Mouse (Mus musculus): ENCODE results near the gene Gas2l1. TPM values are rescaled to one million over a fixed set of nuclear protein-coding genes. Genes with fewer than 3 reads are reported as not detected.
A peak's percentile ranks its signal among the peaks of the same experiment; 100 is the strongest.

Gene Gas2l1
- polyA plus RNA-seq, 1 experiment, result 28.4 TPM

GRCm38 (mm10) chr11:5062860-5063505 is 2.1 kb downstream of the Gas2l1 start:
- no peak overlapping the region for H3K27ac ChIP-seq (ENCODE audit: insufficient read depth, low read length)
- H3K4me3 ChIP-seq (ENCODE audit: low read depth, low read length), result no peak overlapping the region
- TF ChIP-seq POLR2A (IDR thresholded peaks at IDR 0.05; ENCODE audit: insufficient read depth, low read length), result no peak
- no peak for TF ChIP-seq CTCF (IDR thresholded peaks at IDR 0.05; ENCODE audit: low read depth, low read length)
- no peak for TF ChIP-seq EP300 (IDR thresholded peaks at IDR 0.05; ENCODE audit: insufficient read depth, low read depth, low read length)
- H3K36me3 ChIP-seq (ENCODE audit: control insufficient read depth, insufficient read depth, low read length, poor library complexity, severe bottlenecking), result no peaks in the 10 kb centered on the region
- H3K9me3 ChIP-seq (replicated peaks; ENCODE audit: control insufficient read depth, insufficient read depth, low read length, poor library complexity, severe bottlenecking), result no peaks in the 10 kb centered on the region
- peaks cover 4% of the 10 kb centered on the region for H3K4me1 ChIP-seq (ENCODE audit: control insufficient read depth, insufficient read depth, low read length)
- 0 out of 2 replicates have a peak, but pooled peaks cover 3% of the 10 kb centered on the region for H3K27me3 ChIP-seq (ENCODE audit: control insufficient read depth, insufficient read depth, low read length, poor library complexity, severe bottlenecking)
- no peak overlapping the region for H3K9ac ChIP-seq (ENCODE audit: low read depth, poor library complexity, severe bottlenecking)

GRCm38 (mm10) chr11:5062326-5062725 is 2.8 kb downstream of the Gas2l1 start:
- H3K4me3 ChIP-seq (ENCODE audit: low read depth, low read length), result peak overlapping the region; percentile 1; the same call in 1 of the 2 replicates
- H3K36me3 ChIP-seq (ENCODE audit: control insufficient read depth, insufficient read depth, low read length, poor library complexity, severe bottlenecking), result no peaks in the 10 kb centered on the region
- 0 out of 2 replicates have a peak, but pooled peaks cover 3% of the 10 kb centered on the region for H3K27me3 ChIP-seq (ENCODE audit: control insufficient read depth, insufficient read depth, low read length, poor library complexity, severe bottlenecking)
- TF ChIP-seq CTCF (IDR thresholded peaks at IDR 0.05; ENCODE audit: low read depth, low read length) (no peak), EP300 (IDR thresholded peaks at IDR 0.05; ENCODE audit: insufficient read depth, low read depth, low read length) (no peak), POLR2A (IDR thresholded peaks at IDR 0.05; ENCODE audit: insufficient read depth, low read length) (no peak)
- no peaks in the 10 kb centered on the region for H3K9me3 ChIP-seq (replicated peaks; ENCODE audit: control insufficient read depth, insufficient read depth, low read length, poor library complexity, severe bottlenecking)
- no peak overlapping the region for H3K27ac ChIP-seq (ENCODE audit: insufficient read depth, low read length)
- no peak overlapping the region for H3K9ac ChIP-seq (ENCODE audit: low read depth, poor library complexity, severe bottlenecking)
- H3K4me1 ChIP-seq (ENCODE audit: control insufficient read depth, insufficient read depth, low read length), result peaks cover 4% of the 10 kb centered on the region

GRCm38 (mm10) chr11:5061413-5062139 is 3.6 kb downstream of the Gas2l1 start:
- Histone ChIP-seq H3K27ac (ENCODE audit: insufficient read depth, low read length) (no peak overlapping the region), H3K4me3 (ENCODE audit: low read depth, low read length) (peak overlapping the region; percentile 18), H3K4me1 (ENCODE audit: control insufficient read depth, insufficient read depth, low read length) (peaks cover 4% of the 10 kb centered on the region), H3K9me3 (replicated peaks; ENCODE audit: control insufficient read depth, insufficient read depth, low read length, poor library complexity, severe bottlenecking) (no peaks in the 10 kb centered on the region), H3K27me3 (ENCODE audit: control insufficient read depth, insufficient read depth, low read length, poor library complexity, severe bottlenecking) (0 out of 2 replicates have a peak, but pooled peaks cover 3% of the 10 kb centered on the region), H3K36me3 (ENCODE audit: control insufficient read depth, insufficient read depth, low read length, poor library complexity, severe bottlenecking) (no peaks in the 10 kb centered on the region), H3K9ac (ENCODE audit: low read depth, poor library complexity, severe bottlenecking) (peak overlapping the region; percentile 59)
- no peak for TF ChIP-seq POLR2A (IDR thresholded peaks at IDR 0.05; ENCODE audit: insufficient read depth, low read length)
- 0 out of 2 replicates have a peak, but pooled peaks have one; percentile 4 for TF ChIP-seq EP300 (IDR thresholded peaks at IDR 0.05; ENCODE audit: insufficient read depth, low read depth, low read length)

GRCm38 (mm10) chr11:5060756-5061412 is 4.2 kb downstream of the Gas2l1 start:
- H3K4me3 ChIP-seq (ENCODE audit: low read depth, low read length), result 0 out of 2 replicates have a peak overlapping the region, but pooled peaks have one; percentile 3
- TF ChIP-seq CTCF (IDR thresholded peaks at IDR 0.05; ENCODE audit: low read depth, low read length) (no peak), POLR2A (IDR thresholded peaks at IDR 0.05; ENCODE audit: insufficient read depth, low read length) (no peak), EP300 (IDR thresholded peaks at IDR 0.05; ENCODE audit: insufficient read depth, low read depth, low read length) (no peak)
- H3K4me1 ChIP-seq (ENCODE audit: control insufficient read depth, insufficient read depth, low read length), result peaks cover 8% of the 10 kb centered on the region
- H3K27me3 ChIP-seq (ENCODE audit: control insufficient read depth, insufficient read depth, low read length, poor library complexity, severe bottlenecking), result 0 out of 2 replicates have a peak, but pooled peaks cover 3% of the 10 kb centered on the region
- no peaks in the 10 kb centered on the region for H3K36me3 ChIP-seq (ENCODE audit: control insufficient read depth, insufficient read depth, low read length, poor library complexity, severe bottlenecking)
- H3K9ac ChIP-seq (ENCODE audit: low read depth, poor library complexity, severe bottlenecking), result peak overlapping the region; percentile 59
- no peaks in the 10 kb centered on the region for H3K9me3 ChIP-seq (replicated peaks; ENCODE audit: control insufficient read depth, insufficient read depth, low read length, poor library complexity, severe bottlenecking)
- H3K27ac ChIP-seq (ENCODE audit: insufficient read depth, low read length), result no peak overlapping the region

- H3K4me3 ChIP-seq (ENCODE audit: low read depth, low read length), result no peak overlapping the region
- H3K4me1 ChIP-seq (ENCODE audit: control insufficient read depth, insufficient read depth, low read length), result peaks cover 10% of the 10 kb centered on the region
Measured at GRCm38 (mm10) chr11:5059704-5060156, 5.4 kb downstream of the Gas2l1 start.

More at GRCm38 (mm10) chr11:5059704-5060156, 5.4 kb downstream of the Gas2l1 start:
- H3K9ac ChIP-seq (ENCODE audit: low read depth, poor library complexity, severe bottlenecking), result no peak overlapping the region
- 0 out of 2 replicates have a peak, but pooled peaks cover 3% of the 10 kb centered on the region for H3K27me3 ChIP-seq (ENCODE audit: control insufficient read depth, insufficient read depth, low read length, poor library complexity, severe bottlenecking)
- H3K9me3 ChIP-seq (replicated peaks; ENCODE audit: control insufficient read depth, insufficient read depth, low read length, poor library complexity, severe bottlenecking), result no peaks in the 10 kb centered on the region
- peak; percentile 99 for TF ChIP-seq CTCF (IDR thresholded peaks at IDR 0.05; ENCODE audit: low read depth, low read length)
- peak; percentile 60; the same call in 1 of the 2 replicates for TF ChIP-seq EP300 (IDR thresholded peaks at IDR 0.05; ENCODE audit: insufficient read depth, low read depth, low read length)
- TF ChIP-seq POLR2A (IDR thresholded peaks at IDR 0.05; ENCODE audit: insufficient read depth, low read length), result no peak
- H3K36me3 ChIP-seq (ENCODE audit: control insufficient read depth, insufficient read depth, low read length, poor library complexity, severe bottlenecking), result no peaks in the 10 kb centered on the region
- no peak overlapping the region for H3K27ac ChIP-seq (ENCODE audit: insufficient read depth, low read length)
